Comparison of ENCODE assay signal across 26 mouse cellular contexts in genomic region chr9:61028775-61029401, GRCm38 (mm10).
A peak's percentile ranks its signal among the peaks of the same experiment; 100 is the strongest.
DNase-seq lines count a peak whose midpoint lies in the region; ATAC-seq and TF ChIP-seq lines count a peak whose summit lies in the region.
"Had no signal": no experiment of that assay in that cellular context is flagged by ENCODE, and none has a peak within 500 bp of the region (broad histone marks: within the 10 kb centered on the region; RNA-seq: fewer than 3 reads in every experiment).

No protein-coding gene starts in this region.

- TF ChIP-seq CTCF in forebrain, postnatal 0 days (IDR thresholded peaks at IDR 0.05; ENCODE audit: low read depth), result no peak
- TF ChIP-seq CTCF in hindbrain, postnatal 0 days (IDR thresholded peaks at IDR 0.05; ENCODE audit: low read depth), result no peak
- no peak for TF ChIP-seq CTCF in liver, postnatal 0 days (IDR thresholded peaks at IDR 0.05; ENCODE audit: low read depth)

- 74% methylated on average over 12 of the region's 12 CpGs for WGBS in forebrain, postnatal 0 days
- WGBS in forebrain, embryonic 12.5 days, result 72% methylated on average over 12 of the region's 12 CpGs
- 29% methylated on average over 12 of the region's 12 CpGs for WGBS in neural tube, embryonic 13.5 days
- WGBS in hindbrain, postnatal 0 days, result 47% methylated on average over 12 of the region's 12 CpGs
- WGBS in liver, postnatal 0 days (ENCODE audit: insufficient replicate concordance), result 73% methylated on average over 12 of the region's 12 CpGs

- no peak overlapping the region for H3K4me3 ChIP-seq in forebrain, postnatal 0 days (ENCODE audit: low read depth, low read length)
- no peak overlapping the region for H3K4me3 ChIP-seq in forebrain, embryonic 12.5 days (replicated peaks)
- H3K4me3 ChIP-seq in neural tube, embryonic 13.5 days, result no peak overlapping the region
- no peak overlapping the region for H3K4me3 ChIP-seq in hindbrain, postnatal 0 days (ENCODE audit: low read length)
- no peak overlapping the region for H3K4me3 ChIP-seq in liver, postnatal 0 days (ENCODE audit: low read depth, low read length)
- H3K4me3 ChIP-seq: embryonic facial prominence, embryonic 15.5 days; erythroblast, embryonic 14.5 days; forebrain, embryonic 10.5 days; forebrain, embryonic 15.5 days; heart, embryonic 10.5 days had no signal

- H3K9ac ChIP-seq in forebrain, postnatal 0 days, result no peak overlapping the region
- H3K9ac ChIP-seq in forebrain, embryonic 12.5 days, result no peak overlapping the region
- no peak overlapping the region for H3K9ac ChIP-seq in neural tube, embryonic 13.5 days
- no peak overlapping the region for H3K9ac ChIP-seq in hindbrain, postnatal 0 days (replicated peaks; ENCODE audit: low read length)
- H3K9ac ChIP-seq in liver, postnatal 0 days (replicated peaks), result no peak overlapping the region
- H3K9ac ChIP-seq: embryonic facial prominence, embryonic 15.5 days; forebrain, embryonic 15.5 days had no signal

- TF ChIP-seq EP300 in liver, postnatal 0 days (IDR thresholded peaks at IDR 0.05; ENCODE audit: low read depth), result no peak

- no peaks in the 10 kb centered on the region for H3K36me3 ChIP-seq in forebrain, postnatal 0 days (ENCODE audit: insufficient read depth)
- H3K36me3 ChIP-seq in forebrain, embryonic 12.5 days (replicated peaks), result no peaks in the 10 kb centered on the region
- H3K36me3 ChIP-seq in neural tube, embryonic 13.5 days, result no peaks in the 10 kb centered on the region
- no peaks in the 10 kb centered on the region for H3K36me3 ChIP-seq in hindbrain, postnatal 0 days (ENCODE audit: insufficient read depth, low read length)
- no peaks in the 10 kb centered on the region for H3K36me3 ChIP-seq in liver, postnatal 0 days (replicated peaks; ENCODE audit: insufficient read depth, low read length)
- H3K36me3 ChIP-seq: embryonic facial prominence, embryonic 15.5 days; forebrain, embryonic 10.5 days; forebrain, embryonic 15.5 days; G1E; heart, embryonic 10.5 days had no signal

- no peaks in the 10 kb centered on the region; the same call in 1 of the 2 replicates for H3K27me3 ChIP-seq in forebrain, postnatal 0 days (ENCODE audit: insufficient read depth, low read length)
- peaks cover 14% of the 10 kb centered on the region; the same call in 1 of the 2 replicates for H3K27me3 ChIP-seq in forebrain, embryonic 12.5 days
- peaks cover 5% of the 10 kb centered on the region; the same call in 1 of the 2 replicates for H3K27me3 ChIP-seq in neural tube, embryonic 13.5 days
- H3K27me3 ChIP-seq in hindbrain, postnatal 0 days (ENCODE audit: insufficient read depth, low read length), result no peaks in the 10 kb centered on the region
- 0 out of 2 replicates have a peak, but pooled peaks cover 2% of the 10 kb centered on the region for H3K27me3 ChIP-seq in liver, postnatal 0 days (ENCODE audit: insufficient read depth, low read length)
- H3K27me3 ChIP-seq: forebrain, embryonic 15.5 days had no signal

- H3K4me2 ChIP-seq in forebrain, postnatal 0 days (ENCODE audit: low read depth), result no peak overlapping the region
- no peak overlapping the region for H3K4me2 ChIP-seq in forebrain, embryonic 12.5 days
- 0 out of 2 replicates have a peak overlapping the region, but pooled peaks have one; percentile 11 for H3K4me2 ChIP-seq in neural tube, embryonic 13.5 days
- H3K4me2 ChIP-seq in hindbrain, postnatal 0 days (ENCODE audit: low read depth, low read length), result no peak overlapping the region
- no peak overlapping the region for H3K4me2 ChIP-seq in liver, postnatal 0 days (ENCODE audit: low read depth, low read length)
- H3K4me2 ChIP-seq: embryonic facial prominence, embryonic 15.5 days; forebrain, embryonic 15.5 days had no signal

- ATAC-seq in forebrain, postnatal 0 days, result peak; percentile 59
- no peak; the same call in 1 of the 2 replicates for ATAC-seq in forebrain, embryonic 12.5 days (ENCODE audit: low FRiP score)
- ATAC-seq in neural tube, embryonic 13.5 days (ENCODE audit: low read depth), result peak; percentile 59; the same call in 1 of the 2 replicates
- peak; percentile 69; the same call in 1 of the 2 replicates for ATAC-seq in hindbrain, postnatal 0 days
- ATAC-seq in liver, postnatal 0 days, result no peak
- ATAC-seq: CD4-positive, CD25-positive, alpha-beta regulatory T cell, adult 4 months; forebrain, embryonic 15.5 days; inflammation-experienced regulatory T-cells, adult 6 months had no signal

- no peaks in the 10 kb centered on the region for H3K9me3 ChIP-seq in forebrain, postnatal 0 days (ENCODE audit: low read length)
- no peaks in the 10 kb centered on the region for H3K9me3 ChIP-seq in forebrain, embryonic 12.5 days
- no peaks in the 10 kb centered on the region for H3K9me3 ChIP-seq in neural tube, embryonic 13.5 days
- no peaks in the 10 kb centered on the region for H3K9me3 ChIP-seq in hindbrain, postnatal 0 days (ENCODE audit: low read length)
- H3K9me3 ChIP-seq in liver, postnatal 0 days (ENCODE audit: low read length), result no peaks in the 10 kb centered on the region
- H3K9me3 ChIP-seq: embryonic facial prominence, embryonic 15.5 days; forebrain, embryonic 10.5 days; forebrain, embryonic 15.5 days; G1E; heart, embryonic 10.5 days had no signal

- H3K4me1 ChIP-seq in forebrain, postnatal 0 days (ENCODE audit: insufficient read depth), result peaks cover 16% of the 10 kb centered on the region
- H3K4me1 ChIP-seq in forebrain, embryonic 12.5 days, result peaks cover 3% of the 10 kb centered on the region
- peaks cover 36% of the 10 kb centered on the region for H3K4me1 ChIP-seq in neural tube, embryonic 13.5 days (replicated peaks)
- peaks cover 9% of the 10 kb centered on the region; the same call in 1 of the 2 replicates for H3K4me1 ChIP-seq in hindbrain, postnatal 0 days (ENCODE audit: insufficient read depth, low read length)
- H3K4me1 ChIP-seq in liver, postnatal 0 days (ENCODE audit: insufficient read depth), result peaks cover 18% of the 10 kb centered on the region

- no peak overlapping the region for H3K27ac ChIP-seq in forebrain, postnatal 0 days (ENCODE audit: low read depth, low read length)
- H3K27ac ChIP-seq in forebrain, embryonic 12.5 days, result no peak overlapping the region
- no peak overlapping the region; the same call in 1 of the 2 replicates for H3K27ac ChIP-seq in neural tube, embryonic 13.5 days (replicated peaks)
- no peak overlapping the region for H3K27ac ChIP-seq in hindbrain, postnatal 0 days
- H3K27ac ChIP-seq in liver, postnatal 0 days (ENCODE audit: low read depth), result no peak overlapping the region
- H3K27ac ChIP-seq: embryonic facial prominence, embryonic 15.5 days; forebrain, embryonic 10.5 days; forebrain, embryonic 15.5 days; heart, embryonic 10.5 days had no signal

- DNase-seq in forebrain, postnatal 0 days, result no peak
- DNase-seq in neural tube, embryonic 10.5 days (ENCODE audit: extremely low spot score, low spot score), result no peak
- DNase-seq in hindbrain, postnatal 0 days (ENCODE audit: low spot score), result peak; percentile 54
- DNase-seq in urinary bladder, adult 2 months (ENCODE audit: low spot score), result no peak
- DNase-seq in liver, postnatal 0 days, result no peak
- DNase-seq: adrenal gland, adult 8-10 months; adrenal gland, postnatal 36 days; B cell, adult 2 months; cerebellum, adult 11 months; cerebellum, adult 8-10 months; cerebellum, postnatal 14 days; embryo, embryonic 11 days; gastrocnemius, postnatal 10 days; heart, adult 18-20 months; heart, postnatal 10 days; heart, postnatal 4 days had no signal

Comparison
In these comparisons a context has a peak if more than half of its experiments do, and no peak if none do; other contexts are left out.
1. ATAC-seq: peak in forebrain, postnatal 0 days (single experiment), neural tube, embryonic 13.5 days (single experiment) and hindbrain, postnatal 0 days (single experiment); none in forebrain, embryonic 12.5 days (single experiment) and liver, postnatal 0 days (single experiment).